Mouse (Mus musculus) megakaryocyte, embryonic 14.5 days (primary cell): Measurements from ENCODE around the gene Zfp638.

Experiments used
- FLI1 ChIP-seq: IDR thresholded peaks from 2 replicates; pipeline ENCODE4 v1.6.1; 2012; ENCODE audit warnings: low read length, inconsistent platforms, mixed read lengths
- GATA1 ChIP-seq: IDR thresholded peaks from 3 replicates; pipeline ENCODE4 v1.6.1; 2012; ENCODE audit warnings: mixed read lengths, low read length, inconsistent platforms, borderline replicate concordance

DNA sequence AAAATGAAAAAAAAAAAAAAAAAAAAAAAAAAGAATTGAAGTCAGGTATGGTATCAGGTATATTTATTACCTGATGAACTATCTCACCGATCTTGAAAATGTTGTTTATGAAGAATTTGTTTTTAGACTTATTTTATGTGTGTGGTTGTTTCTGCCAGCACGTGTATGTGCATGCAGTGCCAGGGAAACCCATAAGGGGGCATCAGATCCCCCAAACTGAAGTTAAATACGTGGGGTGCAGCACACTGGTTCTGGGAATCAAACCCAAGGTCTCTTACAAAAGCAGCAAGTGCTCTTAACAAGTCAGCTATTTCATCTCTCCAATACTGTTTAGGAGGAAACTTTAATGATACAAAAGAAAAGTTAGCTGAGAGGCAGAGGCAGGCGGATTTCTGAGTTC, 137.4 kb downstream of the Zfp638 start:
- TF ChIP-seq GATA1 (no peak), FLI1 (no peak)
